In the genomic region with DNA sequence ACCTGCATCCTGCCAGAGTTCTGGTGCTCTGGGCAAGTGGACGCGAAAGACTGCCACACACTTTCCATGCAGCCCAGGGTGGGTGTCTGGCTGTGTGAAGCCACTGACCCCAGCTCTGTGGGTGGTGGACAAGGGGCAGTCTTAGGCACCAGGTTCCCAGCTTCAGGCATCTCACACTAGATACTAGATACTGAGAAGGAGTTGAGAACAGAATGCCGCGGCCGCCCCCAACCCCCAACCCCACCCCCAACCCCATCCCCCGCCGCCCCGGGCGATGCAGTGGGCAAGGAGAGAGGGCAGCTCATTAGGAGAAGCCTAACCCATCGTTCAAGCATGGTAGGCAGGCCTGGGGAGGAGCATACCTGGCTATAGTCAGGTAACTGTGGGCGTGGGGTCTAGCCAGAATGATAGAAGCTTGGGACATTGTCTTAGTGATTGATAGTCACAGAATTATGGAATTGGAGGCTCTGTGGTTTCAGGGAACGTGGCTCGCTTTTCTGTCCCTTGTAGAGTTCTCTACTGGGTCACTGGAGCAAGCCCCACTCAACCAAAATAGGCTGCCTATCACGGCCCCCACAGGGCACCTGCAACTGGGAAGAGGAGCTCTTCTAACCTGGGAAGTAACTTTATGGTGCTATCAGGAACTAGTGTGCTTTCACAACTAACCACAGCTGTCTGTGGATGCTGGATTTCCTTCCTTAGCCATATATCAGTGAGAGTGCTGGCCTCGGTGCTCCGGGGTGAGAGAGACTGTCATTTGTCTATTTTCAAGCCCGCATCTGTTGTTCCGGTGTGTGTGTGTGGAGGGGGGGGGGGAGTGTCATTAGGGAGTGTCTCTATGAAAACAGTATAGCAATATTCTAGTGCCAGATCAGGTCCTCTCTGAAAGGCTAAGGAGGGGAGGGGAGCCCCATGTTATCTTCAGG, we compare ENCODE assay signal across 10 mouse cellular contexts. TPM values are rescaled to one million over a fixed set of nuclear protein-coding genes. Genes with fewer than 3 reads are reported as not detected.
DNase-seq lines count a peak whose midpoint lies in the region; ATAC-seq lines count a peak whose summit lies in the region.
"Had no signal": no experiment of that assay in that cellular context is flagged by ENCODE, and none has a peak within 500 bp of the region (broad histone marks: within the 10 kb centered on the region; RNA-seq: fewer than 3 reads in every experiment).

No protein-coding gene starts in this region.

- no peak overlapping the region for H3K4me3 ChIP-seq in forebrain, embryonic 11.5 days (ENCODE audit: low read depth, low read length)
- H3K4me3 ChIP-seq in forebrain, embryonic 14.5 days (ENCODE audit: low read depth, low read length): no peak overlapping the region
- peak overlapping the region; percentile 5 for H3K4me3 ChIP-seq in liver, embryonic 11.5 days (ENCODE audit: low read depth, low read length)
- H3K4me3 ChIP-seq in limb, embryonic 10.5 days: peak overlapping the region; percentile 43
- 0 out of 2 replicates have a peak overlapping the region, but pooled peaks have one; percentile 1 for H3K4me3 ChIP-seq in neural tube, embryonic 13.5 days

- no peak overlapping the region for H3K9ac ChIP-seq in forebrain, embryonic 11.5 days (ENCODE audit: low read length)
- no peak overlapping the region for H3K9ac ChIP-seq in forebrain, embryonic 14.5 days (ENCODE audit: low read length)
- H3K9ac ChIP-seq in liver, embryonic 11.5 days (ENCODE audit: low read depth, low read length): no peak overlapping the region
- H3K9ac ChIP-seq in neural tube, embryonic 13.5 days: no peak overlapping the region; the same call in 1 of the 2 replicates

- ATAC-seq in forebrain, embryonic 11.5 days (replicated peaks; ENCODE audit: low FRiP score): no peak
- no peak for ATAC-seq in forebrain, embryonic 14.5 days
- 0 out of 2 replicates have a peak, but pooled peaks have one; percentile 15 for ATAC-seq in liver, embryonic 11.5 days (replicated peaks; ENCODE audit: low FRiP score)
- no peak for ATAC-seq in neural tube, embryonic 13.5 days (ENCODE audit: low read depth)
- ATAC-seq: activated CD4-positive, CD25-positive, alpha-beta regulatory T cell, adult 4 months had no signal

- H3K27me3 ChIP-seq in forebrain, embryonic 11.5 days (ENCODE audit: control insufficient read depth, insufficient read depth, low read length): no peaks in the 10 kb centered on the region
- H3K27me3 ChIP-seq in forebrain, embryonic 14.5 days (replicated peaks; ENCODE audit: control insufficient read depth, insufficient read depth, low read length): no peaks in the 10 kb centered on the region
- no peaks in the 10 kb centered on the region for H3K27me3 ChIP-seq in liver, embryonic 11.5 days (replicated peaks; ENCODE audit: control insufficient read depth, insufficient read depth, low read length)
- no peaks in the 10 kb centered on the region for H3K27me3 ChIP-seq in limb, embryonic 10.5 days (ENCODE audit: low read depth, poor library complexity, severe bottlenecking)
- H3K27me3 ChIP-seq in neural tube, embryonic 13.5 days: no peaks in the 10 kb centered on the region

- no peaks in the 10 kb centered on the region for H3K4me1 ChIP-seq in forebrain, embryonic 11.5 days (replicated peaks; ENCODE audit: control insufficient read depth, insufficient read depth, low read length)
- H3K4me1 ChIP-seq in forebrain, embryonic 14.5 days (ENCODE audit: control insufficient read depth, insufficient read depth, low read length): no peaks in the 10 kb centered on the region
- H3K4me1 ChIP-seq in liver, embryonic 11.5 days (replicated peaks; ENCODE audit: control insufficient read depth, insufficient read depth, low read length): peaks cover 12% of the 10 kb centered on the region
- peaks cover 73% of the 10 kb centered on the region for H3K4me1 ChIP-seq in limb, embryonic 10.5 days
- peaks cover 6% of the 10 kb centered on the region; the same call in 1 of the 2 replicates for H3K4me1 ChIP-seq in neural tube, embryonic 13.5 days (replicated peaks)

- WGBS in forebrain, embryonic 11.5 days: 66% methylated on average over 18 of the region's 18 CpGs
- 66% methylated on average over 18 of the region's 18 CpGs for WGBS in forebrain, embryonic 14.5 days
- WGBS in liver, embryonic 11.5 days: 28% methylated on average over 18 of the region's 18 CpGs
- WGBS in limb, embryonic 10.5 days: 44% methylated on average over 18 of the region's 18 CpGs
- 58% methylated on average over 16 of the region's 18 CpGs for WGBS in neural tube, embryonic 13.5 days

- H3K27ac ChIP-seq in forebrain, embryonic 11.5 days (ENCODE audit: low read depth, low read length): no peak overlapping the region
- H3K27ac ChIP-seq in forebrain, embryonic 14.5 days (ENCODE audit: low read depth, low read length): no peak overlapping the region
- H3K27ac ChIP-seq in liver, embryonic 11.5 days (ENCODE audit: low read depth, low read length): no peak overlapping the region
- H3K27ac ChIP-seq in limb, embryonic 10.5 days: peak overlapping the region; percentile 77
- no peak overlapping the region for H3K27ac ChIP-seq in neural tube, embryonic 13.5 days (replicated peaks)

- H3K36me3 ChIP-seq in forebrain, embryonic 11.5 days (ENCODE audit: control insufficient read depth, insufficient read depth, low read length): no peaks in the 10 kb centered on the region
- no peaks in the 10 kb centered on the region for H3K36me3 ChIP-seq in forebrain, embryonic 14.5 days (ENCODE audit: control insufficient read depth, insufficient read depth, low read length)
- no peaks in the 10 kb centered on the region for H3K36me3 ChIP-seq in liver, embryonic 11.5 days (ENCODE audit: control insufficient read depth, insufficient read depth, low read length)
- no peaks in the 10 kb centered on the region for H3K36me3 ChIP-seq in limb, embryonic 10.5 days
- no peaks in the 10 kb centered on the region for H3K36me3 ChIP-seq in neural tube, embryonic 13.5 days

- H3K9me3 ChIP-seq in forebrain, embryonic 11.5 days (ENCODE audit: control insufficient read depth, low read length): no peaks in the 10 kb centered on the region
- no peaks in the 10 kb centered on the region for H3K9me3 ChIP-seq in forebrain, embryonic 14.5 days (replicated peaks; ENCODE audit: control insufficient read depth, low read length)
- H3K9me3 ChIP-seq in liver, embryonic 11.5 days (ENCODE audit: control insufficient read depth, low read length): no peaks in the 10 kb centered on the region
- H3K9me3 ChIP-seq in limb, embryonic 10.5 days (replicated peaks): no peaks in the 10 kb centered on the region
- H3K9me3 ChIP-seq in neural tube, embryonic 13.5 days: no peaks in the 10 kb centered on the region

- DNase-seq in forebrain, embryonic 11.5 days (ENCODE audit: low spot score): no peak
- DNase-seq in forebrain, embryonic 14.5 days (ENCODE audit: low spot score): no peak
- DNase-seq in liver, embryonic 11.5 days (ENCODE audit: low spot score): no peak
- DNase-seq in liver: no peak
- peak; percentile 55 for DNase-seq in limb, embryonic 10.5 days (ENCODE audit: low spot score)
- DNase-seq in gastrocnemius, adult 8-10 months (ENCODE audit: low spot score in 2 of 2): no peak
- no peak for DNase-seq in urinary bladder, postnatal 4 days (ENCODE audit: low spot score in 2 of 2)
- DNase-seq: right cerebral cortex, adult 18-20 months had no signal

- H3K4me2 ChIP-seq in forebrain, embryonic 11.5 days (ENCODE audit: low read depth, low read length, severe bottlenecking): peak overlapping the region; percentile 18; the same call in 1 of the 2 replicates
- no peak overlapping the region for H3K4me2 ChIP-seq in forebrain, embryonic 14.5 days (ENCODE audit: low read length)
- H3K4me2 ChIP-seq in liver, embryonic 11.5 days: peak overlapping the region; percentile 60
- peak overlapping the region; percentile 41 for H3K4me2 ChIP-seq in neural tube, embryonic 13.5 days

RNA-seq across cellular contexts. Expression of a gene that starts 50.2 kb away (rescaled TPM):
- 6.2 and 9.1 TPM in 2 replicates for polyA plus RNA-seq in forebrain, embryonic 11.5 days (2014; fragmentation: Nextera tagmentation; extraction: Ambion mirVana)
- polyA plus RNA-seq in forebrain, embryonic 14.5 days (2014; fragmentation: Nextera tagmentation; extraction: Ambion mirVana): 2.2 and 2.7 TPM in 2 replicates
- 46.9 and 49.2 TPM in 2 replicates for polyA plus RNA-seq in liver, embryonic 11.5 days (2014; fragmentation: Nextera tagmentation; extraction: Ambion mirVana)
- polyA plus RNA-seq in limb, embryonic 10.5 days (2016; fragmentation: Nextera tagmentation; extraction: Ambion mirVana): 10.4 and 12.6 TPM in 2 replicates
- 2.7 and 2.9 TPM in 2 replicates for polyA plus RNA-seq in neural tube, embryonic 13.5 days (2015; fragmentation: Nextera tagmentation; extraction: Ambion mirVana)
- total RNA-seq in gastrocnemius, adult 8-10 months (2022): 10 to 100 TPM; 38.7 to 56.1 (median 46.4) TPM

RNA-seq across cellular contexts. Expression of a gene that starts 54.6 kb away (rescaled TPM):
- 74.8 and 77.7 TPM in 2 replicates for polyA plus RNA-seq in forebrain, embryonic 11.5 days (2014; fragmentation: Nextera tagmentation; extraction: Ambion mirVana)
- polyA plus RNA-seq in forebrain, embryonic 14.5 days (2014; fragmentation: Nextera tagmentation; extraction: Ambion mirVana): 79.8 and 85.2 TPM in 2 replicates
- 109 and 113 TPM in 2 replicates for polyA plus RNA-seq in liver, embryonic 11.5 days (2014; fragmentation: Nextera tagmentation; extraction: Ambion mirVana)
- polyA plus RNA-seq in limb, embryonic 10.5 days (2016; fragmentation: Nextera tagmentation; extraction: Ambion mirVana): 85.2 and 106 TPM in 2 replicates
- polyA plus RNA-seq in neural tube, embryonic 13.5 days (2015; fragmentation: Nextera tagmentation; extraction: Ambion mirVana): 83.9 and 84.4 TPM in 2 replicates
- 10 to 100 TPM; 14.0 to 19.3 (median 18.6) TPM for total RNA-seq in gastrocnemius, adult 8-10 months (2022)

Comparison
In these comparisons a context has a peak if more than half of its experiments do, and no peak if none do; other contexts are left out.
1. H3K4me3 ChIP-seq: peak in liver, embryonic 11.5 days (single experiment), limb, embryonic 10.5 days (single experiment) and neural tube, embryonic 13.5 days (single experiment); none in forebrain, embryonic 11.5 days (single experiment) and forebrain, embryonic 14.5 days (single experiment).